Mouse (Mus musculus) gastrocnemius, adult 18-20 months (tissue): ENCODE results near the gene Rsrc1. TPM values are rescaled to one million over a fixed set of nuclear protein-coding genes. Genes with fewer than 3 reads are reported as not detected.
A peak's percentile ranks its signal among the peaks of the same experiment; 100 is the strongest.
"Not testable (repeated sequence)": the region's sequence is repeated elsewhere in the genome, so short reads cannot be mapped to it uniquely, and the experiment has no call there.

ENCODE experiments used
- DNase-seq: peaks from one replicate; pipeline ENCODE4 v3.0.0; 2021; ENCODE audit warnings: low spot score
- total RNA-seq, 2 experiments: library from RNA; stranded (reverse); gene quantifications; 2 replicates each; pipeline ENCODE4 v1.2.3; 2021

Rsrc1 gene
- total RNA-seq, 2 experiments from 2014 or later = 12.9 to 13.6 TPM

- no peak for DNase-seq
Measured at GRCm38 (mm10) chr3:66983481-66983880, 2.3 kb downstream of the Rsrc1 start.

GRCm38 (mm10) chr3:66985539-66986286 lies 4.5 kb downstream of the Rsrc1 start:
- peak; percentile 73 for DNase-seq

- no peak for DNase-seq
Measured at GRCm38 (mm10) chr3:66986287-66986560, 5.0 kb downstream of the Rsrc1 start.

GRCm38 (mm10) chr3:66996820-66997219 lies 15.6 kb downstream of the Rsrc1 start:
- no peak for DNase-seq

GRCm38 (mm10) chr3:67036387-67037062 lies 55.3 kb downstream of the Rsrc1 start:
- no peak for DNase-seq

GRCm38 (mm10) chr3:67059755-67060154 lies 78.6 kb downstream of the Rsrc1 start:
- no peak for DNase-seq

GRCm38 (mm10) chr3:67070575-67071488 lies 89.6 kb downstream of the Rsrc1 start:
- no peak for DNase-seq

- DNase-seq = not testable (repeated sequence)
Measured at GRCm38 (mm10) chr3:67073653-67074052, 92.5 kb downstream of the Rsrc1 start.

GRCm38 (mm10) chr3:67075484-67075883 lies 94.3 kb downstream of the Rsrc1 start:
- DNase-seq = no peak

- no peak for DNase-seq
Measured at GRCm38 (mm10) chr3:67084742-67085141, 103.6 kb downstream of the Rsrc1 start.

GRCm38 (mm10) chr3:67108428-67108827 lies 127.2 kb downstream of the Rsrc1 start:
- DNase-seq = no peak

- no peak for DNase-seq
Measured at GRCm38 (mm10) chr3:67116317-67116716, 135.1 kb downstream of the Rsrc1 start.

GRCm38 (mm10) chr3:67132521-67132920 lies 151.3 kb downstream of the Rsrc1 start:
- DNase-seq = no peak

- DNase-seq = no peak
Measured at GRCm38 (mm10) chr3:67135749-67136375, 154.7 kb downstream of the Rsrc1 start.

- no peak for DNase-seq
Measured at GRCm38 (mm10) chr3:67144952-67145351, 163.8 kb downstream of the Rsrc1 start.

- DNase-seq = no peak
Measured at GRCm38 (mm10) chr3:67146280-67146679, 165.1 kb downstream of the Rsrc1 start.

GRCm38 (mm10) chr3:67147246-67147645 lies 166.1 kb downstream of the Rsrc1 start:
- DNase-seq = no peak

- DNase-seq = no peak
Measured at GRCm38 (mm10) chr3:67197179-67197578, 216.0 kb downstream of the Rsrc1 start.

GRCm38 (mm10) chr3:67213047-67213457 lies 231.9 kb downstream of the Rsrc1 start:
- no peak for DNase-seq

GRCm38 (mm10) chr3:67232617-67233241 lies 251.5 kb downstream of the Rsrc1 start:
- no peak for DNase-seq

GRCm38 (mm10) chr3:67242451-67242850 lies 261.3 kb downstream of the Rsrc1 start:
- DNase-seq = not testable (repeated sequence)
